Mouse (Mus musculus) E14TG2a.4 (cell line): ENCODE data around the gene Chaf1a.

Experiments
- H3K27me3 ChIP-seq: 2 replicates; pipeline ENCODE4 v1.6.1; 2014; ENCODE audit warnings: low read length, control low read depth; ENCODE audit not compliant: insufficient read depth
- H3K36me3 ChIP-seq: 2 replicates; pipeline ENCODE4 v1.6.1; 2014; ENCODE audit warnings: low read length, control low read depth; ENCODE audit not compliant: insufficient read depth
- H3K4me1 ChIP-seq: replicated peaks from 2 replicates; pipeline ENCODE4 v1.6.1; 2014; ENCODE audit warnings: low read depth, low read length, control low read depth
- H3K4me3 ChIP-seq: replicated peaks from 2 replicates; pipeline ENCODE4 v1.5.1; 2014; ENCODE audit warnings: mild to moderate bottlenecking, low read length
- H3K9me3 ChIP-seq: 2 replicates; pipeline ENCODE4 v1.6.1; 2014; ENCODE audit warnings: low read length, control low read depth
- CTCF ChIP-seq: conservative IDR thresholded peaks from 2 replicates; pipeline ENCODE4 v1.5.1; 2014; ENCODE audit warnings: low read length
- NANOG ChIP-seq: IDR thresholded peaks from 2 replicates; pipeline ENCODE4 v1.6.1; 2014; ENCODE audit warnings: borderline replicate concordance, low read length, mixed read lengths
- POU5F1 ChIP-seq: IDR thresholded peaks from 2 replicates; pipeline ENCODE4 v1.6.1; 2014; ENCODE audit warnings: low read length, borderline replicate concordance

The Chaf1a gene

DNA sequence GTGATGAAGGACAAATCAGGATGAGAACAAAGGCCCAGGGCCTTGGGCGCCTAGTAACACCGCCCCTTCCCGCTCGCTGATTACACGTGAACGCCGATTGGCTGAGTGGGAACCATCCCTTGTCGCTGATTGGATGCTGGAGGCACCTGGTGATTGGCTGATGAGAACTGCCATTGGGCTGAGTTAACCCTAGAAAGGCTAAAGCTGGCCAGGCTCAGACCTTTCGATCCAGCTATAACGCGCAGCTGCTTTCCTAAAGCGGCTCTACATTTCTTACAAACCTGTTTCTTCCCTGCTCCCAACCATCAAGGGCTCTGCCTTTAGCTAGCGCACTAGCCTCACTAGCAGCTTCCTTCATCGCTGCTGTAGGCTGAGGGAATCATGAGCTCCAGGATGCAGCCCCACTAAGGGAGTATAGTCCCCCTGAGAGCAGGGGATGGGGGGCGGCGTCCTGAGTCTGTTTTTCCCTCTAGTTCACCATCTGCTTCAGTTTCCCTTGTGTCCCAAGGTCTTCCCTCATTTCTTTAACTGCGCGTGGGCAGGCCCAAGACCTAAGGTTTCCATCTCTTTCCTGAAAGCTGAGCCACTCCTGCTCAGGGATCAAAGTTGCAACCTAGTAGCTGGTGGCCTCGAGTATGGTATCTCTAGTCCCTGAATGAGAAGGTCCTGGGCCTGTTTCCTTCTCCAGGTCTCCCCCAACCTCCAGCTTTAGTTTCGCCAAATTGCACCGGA, 31.7 kb upstream of the Chaf1a start:
- TF ChIP-seq CTCF (no peak), NANOG (no peak)
- H3K9me3 ChIP-seq: no peaks in the 10 kb centered on the region
- peak overlapping the region; percentile 94 for H3K4me3 ChIP-seq

DNA sequence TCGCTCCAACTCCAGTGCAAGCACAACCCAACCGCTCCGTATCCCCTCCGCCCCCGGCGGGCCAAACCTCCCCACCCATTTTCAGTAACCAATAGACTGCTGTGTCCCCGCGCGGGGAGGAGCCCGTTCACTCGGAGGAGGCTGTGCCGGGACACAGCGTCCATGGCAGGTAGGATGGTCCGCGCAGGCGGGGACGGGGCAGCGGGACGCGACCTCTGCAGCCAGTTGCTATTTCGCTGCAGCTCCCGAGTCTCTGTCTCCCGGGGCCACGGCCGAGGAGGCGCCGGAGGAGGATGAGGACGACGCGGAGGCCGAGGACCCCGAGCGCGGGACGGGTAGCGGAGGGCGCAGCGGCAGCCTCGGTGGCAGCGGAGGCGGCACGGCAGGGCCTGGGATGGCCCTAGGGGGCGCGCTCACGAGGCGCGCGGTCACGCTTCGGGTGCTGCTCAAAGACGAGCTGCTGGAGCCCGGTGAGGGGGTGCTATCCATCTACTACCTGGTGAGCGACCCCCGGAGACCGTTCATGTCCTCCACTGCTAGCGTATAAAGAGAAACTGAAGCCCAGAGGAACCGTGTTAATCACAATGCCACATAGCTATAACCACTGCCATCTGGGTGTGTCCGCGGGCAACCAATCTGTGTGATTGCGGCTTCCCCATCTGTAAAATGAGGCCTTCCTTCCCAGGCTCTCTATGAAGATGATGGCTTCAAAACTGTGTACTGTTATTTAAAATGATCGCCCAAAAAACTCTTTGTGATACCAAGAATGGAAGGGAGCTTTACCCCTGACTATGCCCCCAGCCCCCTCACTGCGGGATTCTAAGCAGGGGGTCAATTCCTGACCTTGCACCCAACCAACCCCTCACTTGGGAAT, 30.9 kb upstream of the Chaf1a start:
- H3K27me3 ChIP-seq: no peaks in the 10 kb centered on the region
- H3K4me1 ChIP-seq: peaks cover 59% of the 10 kb centered on the region
- TF ChIP-seq NANOG: no peak
- TF ChIP-seq CTCF: no peak
- no peak for TF ChIP-seq POU5F1
- peaks cover 39% of the 10 kb centered on the region for H3K36me3 ChIP-seq
- H3K9me3 ChIP-seq: no peaks in the 10 kb centered on the region
- peak overlapping the region; percentile 94 for H3K4me3 ChIP-seq

More for the DNA sequence above, 31.7 kb upstream of the Chaf1a start:
- H3K4me1 ChIP-seq: peaks cover 59% of the 10 kb centered on the region
- peaks cover under 1% of the 10 kb centered on the region; the same call in 1 of the 2 replicates for H3K27me3 ChIP-seq
- peaks cover 31% of the 10 kb centered on the region for H3K36me3 ChIP-seq

- no peaks in the 10 kb centered on the region for H3K27me3 ChIP-seq
- H3K9me3 ChIP-seq: no peaks in the 10 kb centered on the region
- H3K4me3 ChIP-seq: peak overlapping the region; percentile 94
- no peak for TF ChIP-seq CTCF
- TF ChIP-seq POU5F1: no peak
- TF ChIP-seq NANOG: no peak
- peaks cover 43% of the 10 kb centered on the region for H3K36me3 ChIP-seq
- peaks cover 56% of the 10 kb centered on the region for H3K4me1 ChIP-seq
These were observed 30.3 kb upstream of the Chaf1a start for GRCm38 (mm10) chr17:56009962-56010240.

- no peaks in the 10 kb centered on the region for H3K9me3 ChIP-seq
- no peaks in the 10 kb centered on the region for H3K27me3 ChIP-seq
- TF ChIP-seq NANOG (no peak), CTCF (no peak), POU5F1 (no peak)
- H3K4me3 ChIP-seq: peak overlapping the region; percentile 94
- H3K4me1 ChIP-seq: peaks cover 56% of the 10 kb centered on the region
- peaks cover 47% of the 10 kb centered on the region for H3K36me3 ChIP-seq
These were observed 30.0 kb upstream of the Chaf1a start for GRCm38 (mm10) chr17:56010255-56010654.

- Histone ChIP-seq H3K4me3 (peak overlapping the region; percentile 94), H3K4me1 (peaks cover 56% of the 10 kb centered on the region), H3K27me3 (no peaks in the 10 kb centered on the region), H3K9me3 (no peaks in the 10 kb centered on the region), H3K36me3 (peaks cover 51% of the 10 kb centered on the region)
- peak; percentile 100 for TF ChIP-seq CTCF
- TF ChIP-seq POU5F1: no peak
These were observed 29.6 kb upstream of the Chaf1a start for GRCm38 (mm10) chr17:56010681-56011080.

DNA sequence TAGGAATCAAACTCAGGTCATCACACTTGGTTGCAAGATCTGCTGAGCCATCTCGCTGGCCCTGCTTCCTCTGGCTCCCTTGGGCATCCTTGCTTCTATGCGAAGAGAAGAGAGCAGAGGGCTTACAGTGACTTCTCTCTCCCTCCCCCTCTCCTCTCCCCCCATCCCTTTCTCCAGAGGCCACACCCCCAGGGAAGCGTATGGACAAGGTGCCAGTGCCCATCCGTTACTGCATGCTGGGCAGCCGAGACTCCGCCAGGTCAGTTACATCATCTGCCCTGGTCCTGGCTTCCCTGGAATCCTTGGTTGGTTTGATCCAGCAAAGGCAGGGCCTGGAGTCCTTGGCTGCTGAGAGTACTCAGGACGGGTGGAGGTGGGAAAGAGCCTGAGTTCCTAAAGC, 28.8 kb upstream of the Chaf1a start:
- no peaks in the 10 kb centered on the region for H3K9me3 ChIP-seq
- H3K27me3 ChIP-seq: no peaks in the 10 kb centered on the region
- no peak for TF ChIP-seq NANOG
- no peak for TF ChIP-seq CTCF
- TF ChIP-seq POU5F1: no peak
- H3K4me1 ChIP-seq: peaks cover 58% of the 10 kb centered on the region
- H3K4me3 ChIP-seq: no peak overlapping the region
- H3K36me3 ChIP-seq: peaks cover 59% of the 10 kb centered on the region

DNA sequence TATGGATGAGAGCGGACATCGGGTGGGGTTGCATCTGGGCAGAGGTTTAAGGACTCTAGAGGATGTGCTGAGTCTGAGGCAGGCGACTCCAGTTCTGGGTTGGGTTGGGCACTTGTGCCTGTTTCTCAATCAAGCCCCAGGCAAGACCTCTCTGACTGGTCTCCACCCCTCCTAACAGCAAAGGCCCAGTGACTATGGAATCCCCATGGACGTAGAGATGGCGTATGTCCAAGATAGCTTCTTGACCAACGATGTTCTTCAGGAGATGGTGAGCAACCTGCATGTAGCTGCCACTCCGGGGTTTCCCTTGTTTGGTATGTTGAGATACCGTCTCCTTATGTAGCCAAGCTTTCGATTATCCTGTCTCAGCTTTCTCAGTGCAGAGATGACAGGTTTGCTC, 24.9 kb upstream of the Chaf1a start:
- no peaks in the 10 kb centered on the region for H3K9me3 ChIP-seq
- TF ChIP-seq POU5F1: no peak
- TF ChIP-seq NANOG: no peak
- no peak for TF ChIP-seq CTCF

GRCm38 (mm10) chr17:56016382-56016781, 23.9 kb upstream of the Chaf1a start:
- no peaks in the 10 kb centered on the region for H3K27me3 ChIP-seq
- H3K9me3 ChIP-seq: no peaks in the 10 kb centered on the region
- TF ChIP-seq POU5F1 (no peak), NANOG (no peak), CTCF (no peak)
- no peak overlapping the region for H3K4me3 ChIP-seq
- H3K4me1 ChIP-seq: peaks cover 49% of the 10 kb centered on the region
- peaks cover 97% of the 10 kb centered on the region for H3K36me3 ChIP-seq

More for the DNA sequence above, 24.9 kb upstream of the Chaf1a start:
- no peaks in the 10 kb centered on the region for H3K27me3 ChIP-seq
- peaks cover 56% of the 10 kb centered on the region for H3K4me1 ChIP-seq
- peaks cover 96% of the 10 kb centered on the region for H3K36me3 ChIP-seq
- no peak overlapping the region for H3K4me3 ChIP-seq
